Mouse (Mus musculus): ENCODE data around the gene Cdk14. TPM values are rescaled to one million over a fixed set of nuclear protein-coding genes. Genes with fewer than 3 reads are reported as not detected.

The Cdk14 gene
- polyA plus RNA-seq, 1 experiment from 2014 or later, result 19.7 TPM

DNA sequence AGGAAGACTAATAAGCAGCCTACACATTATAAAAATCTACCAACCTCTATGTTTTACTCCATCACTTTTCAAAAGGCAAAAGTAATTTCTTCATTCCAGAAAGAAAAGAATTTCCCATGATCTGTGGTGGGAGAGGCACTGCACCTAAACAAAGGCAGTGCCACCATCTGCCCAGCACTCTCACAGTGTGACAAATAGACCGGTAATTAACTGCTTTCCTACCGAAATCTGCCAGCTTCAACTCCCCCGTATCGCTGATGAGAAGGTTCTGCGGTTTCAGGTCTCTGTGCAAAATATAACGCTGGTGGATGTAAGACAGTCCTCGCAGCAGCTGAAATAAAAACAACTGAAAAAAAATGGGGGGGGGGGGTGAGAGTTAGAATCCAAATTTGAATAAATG, 327.4 kb downstream of the Cdk14 start:
- H3K9me3 ChIP-seq (ENCODE audit: low read length), result no peaks in the 10 kb centered on the region
- ATAC-seq (no peak), DNase-seq (ENCODE audit: low spot score) (no peak)
- H3K36me3 ChIP-seq (ENCODE audit: insufficient read depth, low read length), result no peaks in the 10 kb centered on the region
- H3K4me1 ChIP-seq (ENCODE audit: insufficient read depth, low read depth, low read length), result no peaks in the 10 kb centered on the region
- H3K4me3 ChIP-seq (ENCODE audit: low read depth, low read length), result no peak overlapping the region
- no peak overlapping the region for H3K9ac ChIP-seq (replicated peaks; ENCODE audit: low read depth)
- TF ChIP-seq CTCF (IDR thresholded peaks at IDR 0.05) (no peak), EP300 (IDR thresholded peaks at IDR 0.05) (no peak)
- H3K27me3 ChIP-seq (replicated peaks; ENCODE audit: insufficient read depth, low read length), result no peaks in the 10 kb centered on the region
- WGBS, result 90% methylated on average over 7 of the region's 7 CpGs
- no peak overlapping the region for H3K27ac ChIP-seq (ENCODE audit: low read length)
- H3K4me2 ChIP-seq (replicated peaks; ENCODE audit: low read depth, low read length), result no peak overlapping the region

DNA sequence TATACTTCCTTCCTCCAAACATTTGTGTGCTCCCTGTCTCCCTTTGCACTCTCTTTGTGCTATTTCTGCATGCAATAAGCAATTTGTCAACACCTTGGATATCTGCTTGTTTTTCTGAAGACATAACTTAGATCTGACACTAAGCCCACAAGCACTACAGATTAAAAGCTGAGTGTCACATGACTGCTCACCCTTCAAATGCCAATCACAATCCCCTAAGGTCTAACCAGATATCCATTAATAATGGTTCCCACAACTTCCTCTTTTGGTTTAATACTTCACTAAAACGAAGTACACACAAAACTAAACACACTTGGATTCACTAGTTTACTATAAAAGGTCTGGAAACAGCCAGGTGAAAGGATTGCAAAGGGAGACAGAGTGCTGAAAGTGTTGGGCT, 348.6 kb downstream of the Cdk14 start:
- no peaks in the 10 kb centered on the region for H3K27me3 ChIP-seq (replicated peaks; ENCODE audit: insufficient read depth, low read length)
- ATAC-seq (no peak), DNase-seq (ENCODE audit: low spot score) (no peak)
- TF ChIP-seq EP300 (IDR thresholded peaks at IDR 0.05) (no peak), CTCF (IDR thresholded peaks at IDR 0.05) (no peak)
- H3K4me1 ChIP-seq (ENCODE audit: insufficient read depth, low read depth, low read length), result no peaks in the 10 kb centered on the region
- H3K4me3 ChIP-seq (ENCODE audit: low read depth, low read length), result no peak overlapping the region
- no peak overlapping the region for H3K27ac ChIP-seq (ENCODE audit: low read length)
- WGBS, result 75% methylated on average over 1 of the region's 1 CpGs
- H3K4me2 ChIP-seq (replicated peaks; ENCODE audit: low read depth, low read length), result no peak overlapping the region
- no peaks in the 10 kb centered on the region for H3K36me3 ChIP-seq (ENCODE audit: insufficient read depth, low read length)
- H3K9ac ChIP-seq (replicated peaks; ENCODE audit: low read depth), result no peak overlapping the region
- no peaks in the 10 kb centered on the region for H3K9me3 ChIP-seq (ENCODE audit: low read length)

DNA sequence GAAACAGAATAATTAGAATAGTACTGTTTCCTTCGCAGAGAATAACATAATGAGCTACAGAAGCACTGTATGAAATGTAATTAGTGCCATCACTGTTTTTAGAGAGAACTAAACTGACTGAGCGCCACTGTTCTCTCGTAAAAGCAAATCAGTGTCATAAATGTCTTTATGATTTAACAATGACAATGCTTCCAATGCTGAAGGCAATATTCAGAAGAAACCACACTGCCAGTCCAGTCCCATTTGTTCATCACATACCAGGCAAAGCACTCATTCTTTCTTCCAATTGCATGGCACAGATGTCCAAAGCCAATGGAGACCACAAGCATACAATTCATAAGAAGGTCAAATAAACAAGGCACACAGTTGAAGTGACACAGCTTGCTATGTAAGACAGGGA, 355.4 kb downstream of the Cdk14 start:
- Histone ChIP-seq H3K4me1 (ENCODE audit: insufficient read depth, low read depth, low read length) (no peaks in the 10 kb centered on the region), H3K9me3 (ENCODE audit: low read length) (no peaks in the 10 kb centered on the region), H3K27me3 (replicated peaks; ENCODE audit: insufficient read depth, low read length) (no peaks in the 10 kb centered on the region), H3K27ac (ENCODE audit: low read length) (no peak overlapping the region), H3K36me3 (ENCODE audit: insufficient read depth, low read length) (no peaks in the 10 kb centered on the region), H3K4me3 (ENCODE audit: low read depth, low read length) (no peak overlapping the region), H3K4me2 (replicated peaks; ENCODE audit: low read depth, low read length) (no peak overlapping the region), H3K9ac (replicated peaks; ENCODE audit: low read depth) (no peak overlapping the region)
- 96% methylated on average over 3 of the region's 3 CpGs for WGBS
- ATAC-seq, result no peak
- no peak for TF ChIP-seq CTCF (IDR thresholded peaks at IDR 0.05)
- TF ChIP-seq EP300 (IDR thresholded peaks at IDR 0.05), result no peak
- DNase-seq (ENCODE audit: low spot score), result no peak

DNA sequence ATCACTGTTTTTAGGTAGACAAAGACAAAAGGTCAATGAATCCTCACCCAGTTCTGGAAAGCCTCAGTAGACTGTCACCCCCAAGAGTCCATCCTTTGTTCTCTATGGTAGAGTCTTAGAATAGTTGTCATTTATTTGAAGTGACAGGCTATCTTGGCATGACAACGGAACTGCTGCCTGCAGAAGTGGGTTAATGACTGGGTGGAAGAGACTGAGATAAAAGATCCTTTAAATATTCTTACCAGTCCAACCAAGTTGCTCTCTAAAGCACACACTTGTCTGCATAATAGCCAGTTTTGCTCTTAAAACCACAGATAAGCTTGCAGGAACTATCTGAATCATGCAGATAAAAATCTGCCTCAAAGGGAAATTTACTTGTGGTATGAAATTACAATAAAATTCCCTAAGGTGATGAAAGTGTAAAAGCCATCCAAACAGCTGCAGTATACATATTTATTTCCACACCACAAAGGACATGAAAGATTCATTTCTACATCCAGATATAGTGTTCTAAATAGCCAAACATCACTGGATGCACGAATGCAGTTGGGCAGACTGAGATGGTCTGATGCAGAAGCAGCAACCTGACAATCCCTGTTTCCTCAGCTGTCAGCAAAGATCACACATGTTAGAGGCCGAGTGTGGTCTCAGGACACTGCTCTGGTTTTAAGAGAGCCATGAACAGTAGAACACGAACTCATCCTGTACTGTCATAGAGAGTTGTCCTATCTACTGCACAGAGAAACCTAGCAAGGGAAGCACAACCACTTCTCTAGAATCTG, 363.8 kb downstream of the Cdk14 start:
- Histone ChIP-seq H3K9me3 (ENCODE audit: low read length) (no peaks in the 10 kb centered on the region), H3K36me3 (ENCODE audit: insufficient read depth, low read length) (no peaks in the 10 kb centered on the region), H3K4me1 (ENCODE audit: insufficient read depth, low read depth, low read length) (no peaks in the 10 kb centered on the region), H3K27me3 (replicated peaks; ENCODE audit: insufficient read depth, low read length) (no peaks in the 10 kb centered on the region), H3K4me3 (ENCODE audit: low read depth, low read length) (no peak overlapping the region), H3K9ac (replicated peaks; ENCODE audit: low read depth) (no peak overlapping the region), H3K4me2 (replicated peaks; ENCODE audit: low read depth, low read length) (no peak overlapping the region), H3K27ac (ENCODE audit: low read length) (no peak overlapping the region)
- no peak for TF ChIP-seq EP300 (IDR thresholded peaks at IDR 0.05)
- no peak for TF ChIP-seq CTCF (IDR thresholded peaks at IDR 0.05)
- DNase-seq (ENCODE audit: low spot score) (no peak), ATAC-seq (no peak)
- WGBS, result 58% methylated on average over 4 of the region's 4 CpGs

DNA sequence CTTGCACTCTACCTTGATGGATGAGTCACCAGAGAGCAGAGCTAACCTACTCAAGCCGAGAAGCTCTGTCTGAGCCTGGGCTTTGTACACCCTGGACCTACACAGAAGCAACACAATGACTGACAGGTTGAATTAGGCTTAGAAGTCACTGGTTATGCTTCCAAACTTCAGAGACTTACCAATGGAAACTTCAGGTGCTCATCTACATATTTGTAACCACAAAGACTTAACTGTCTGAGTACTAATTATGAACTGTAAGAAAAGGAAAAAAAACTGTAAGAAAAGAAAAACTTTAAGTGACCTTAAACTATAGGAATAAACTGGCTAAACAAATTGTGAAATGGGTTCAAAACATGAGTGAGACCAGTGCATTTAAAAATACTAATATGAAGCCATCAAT, 364.6 kb downstream of the Cdk14 start:
- DNase-seq (ENCODE audit: low spot score), result no peak
- no peak overlapping the region for H3K9ac ChIP-seq (replicated peaks; ENCODE audit: low read depth)
- TF ChIP-seq EP300 (IDR thresholded peaks at IDR 0.05), result no peak
- no peak for TF ChIP-seq CTCF (IDR thresholded peaks at IDR 0.05)
- no peaks in the 10 kb centered on the region for H3K27me3 ChIP-seq (replicated peaks; ENCODE audit: insufficient read depth, low read length)
- H3K4me3 ChIP-seq (ENCODE audit: low read depth, low read length), result no peak overlapping the region
- 48% methylated on average over 1 of the region's 1 CpGs for WGBS
- no peak overlapping the region for H3K27ac ChIP-seq (ENCODE audit: low read length)
- no peaks in the 10 kb centered on the region for H3K9me3 ChIP-seq (ENCODE audit: low read length)
- no peaks in the 10 kb centered on the region for H3K4me1 ChIP-seq (ENCODE audit: insufficient read depth, low read depth, low read length)
- no peaks in the 10 kb centered on the region for H3K36me3 ChIP-seq (ENCODE audit: insufficient read depth, low read length)
- H3K4me2 ChIP-seq (replicated peaks; ENCODE audit: low read depth, low read length), result no peak overlapping the region
- ATAC-seq, result no peak

DNA sequence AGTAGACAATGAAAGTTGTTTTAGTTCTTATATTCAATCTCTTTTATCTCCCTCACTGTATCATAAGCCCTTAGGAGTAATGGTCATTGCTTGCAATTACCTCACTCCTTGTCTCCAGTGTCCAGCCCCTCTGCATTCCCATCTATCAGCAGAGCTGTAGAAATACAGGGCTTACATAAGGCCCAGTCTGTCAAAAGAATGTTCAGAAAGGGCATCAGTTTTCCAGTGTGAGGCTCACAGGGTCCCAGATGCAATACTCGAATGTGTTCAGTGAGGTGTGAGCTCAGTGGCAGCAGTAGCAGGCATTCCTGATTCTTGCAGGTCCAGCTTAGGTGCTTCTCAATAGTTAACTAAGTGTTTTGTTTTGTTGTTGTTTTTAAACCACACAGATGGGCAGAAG, 365.8 kb downstream of the Cdk14 start:
- DNase-seq (ENCODE audit: low spot score) (no peak), ATAC-seq (no peak)
- TF ChIP-seq EP300 (IDR thresholded peaks at IDR 0.05) (no peak), CTCF (IDR thresholded peaks at IDR 0.05) (no peak)
- no peak overlapping the region for H3K4me3 ChIP-seq (ENCODE audit: low read depth, low read length)
- H3K27ac ChIP-seq (ENCODE audit: low read length), result no peak overlapping the region
- WGBS, result 60% methylated on average over 1 of the region's 1 CpGs
- H3K4me1 ChIP-seq (ENCODE audit: insufficient read depth, low read depth, low read length), result no peaks in the 10 kb centered on the region
- no peak overlapping the region for H3K4me2 ChIP-seq (replicated peaks; ENCODE audit: low read depth, low read length)
- H3K27me3 ChIP-seq (replicated peaks; ENCODE audit: insufficient read depth, low read length), result no peaks in the 10 kb centered on the region
- H3K9ac ChIP-seq (replicated peaks; ENCODE audit: low read depth), result no peak overlapping the region
- H3K9me3 ChIP-seq (ENCODE audit: low read length), result no peaks in the 10 kb centered on the region
- H3K36me3 ChIP-seq (ENCODE audit: insufficient read depth, low read length), result no peaks in the 10 kb centered on the region
